Mouse (Mus musculus) cerebellum, adult 2 months (tissue): ENCODE results near the gene Hspg2.

ENCODE experiments used
- CTCF ChIP-seq: fragments of 200-500 bp; IDR thresholded peaks from 2 replicates; pipeline ENCODE4 v1.5.1; 2011; ENCODE audit warnings: low read depth, mild to moderate bottlenecking, control low read depth, low read length, moderate library complexity, borderline replicate concordance; ENCODE audit not compliant: insufficient read depth
- POLR2A ChIP-seq: fragments of 200-500 bp; IDR thresholded peaks from 2 replicates; pipeline ENCODE4 v1.6.1; 2011; ENCODE audit warnings: low read length, control low read depth, borderline replicate concordance; ENCODE audit not compliant: insufficient read depth

DNA sequence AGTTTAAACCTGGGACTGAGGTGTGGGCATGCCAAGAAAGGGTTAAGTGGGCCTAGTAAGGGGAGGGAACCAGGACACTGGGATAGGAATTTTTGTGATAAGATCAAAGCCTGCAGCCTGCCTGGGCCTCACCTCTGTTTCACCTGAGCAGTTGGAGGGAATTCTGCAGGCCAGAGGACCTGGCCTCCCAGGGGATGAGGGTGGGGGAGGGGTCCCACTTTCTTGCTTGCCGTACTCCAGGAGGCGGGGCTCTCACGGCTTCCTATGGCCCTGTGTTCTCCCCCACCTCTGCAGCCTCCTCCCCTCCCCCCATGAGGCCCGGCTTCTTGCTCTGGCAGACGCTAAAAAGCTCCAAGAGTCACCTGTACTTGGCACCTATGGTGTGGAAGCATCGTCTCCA, 11.2 kb downstream of the Hspg2 start:
- no peak for TF ChIP-seq CTCF
- TF ChIP-seq POLR2A, result no peak
